Mouse (Mus musculus) testis, postnatal 14 days (tissue): ENCODE data around the gene Oas1g.
"Not testable (repeated sequence)": the region's sequence is repeated elsewhere in the genome, so short reads cannot be mapped to it uniquely, and the experiment has no call there.

Source experiments
- DNase-seq: peaks from one replicate; pipeline ENCODE4 v3.0.0; 2021; ENCODE audit warnings: low spot score

Gene Oas1g

GRCm38 (mm10) chr5:120890026-120890425 lies 2.6 kb upstream of the Oas1g start:
- no peak for DNase-seq

- DNase-seq: not testable (repeated sequence)
Measured at GRCm38 (mm10) chr5:120888294-120888815, 942 bp upstream of the Oas1g start.

GRCm38 (mm10) chr5:120887831-120888230 lies 418 bp upstream of the Oas1g start:
- no peak for DNase-seq

- DNase-seq: not testable (repeated sequence)
Measured at GRCm38 (mm10) chr5:120881681-120882080, 5.7 kb downstream of the Oas1g start.

GRCm38 (mm10) chr5:120878803-120879202 lies 8.6 kb downstream of the Oas1g start:
- not testable (repeated sequence) for DNase-seq

- not testable (repeated sequence) for DNase-seq
Measured at GRCm38 (mm10) chr5:120877407-120877806, 10.0 kb downstream of the Oas1g start.

GRCm38 (mm10) chr5:120876839-120877238 lies 10.6 kb downstream of the Oas1g start:
- DNase-seq: not testable (repeated sequence)

GRCm38 (mm10) chr5:120871469-120871868 lies 15.9 kb downstream of the Oas1g start:
- DNase-seq: no peak

GRCm38 (mm10) chr5:120870782-120871181 lies 16.6 kb downstream of the Oas1g start:
- no peak for DNase-seq

- DNase-seq: no peak
Measured at GRCm38 (mm10) chr5:120870081-120870480, 17.3 kb downstream of the Oas1g start.

- DNase-seq: no peak
Measured at GRCm38 (mm10) chr5:120869436-120870015, 17.9 kb downstream of the Oas1g start.

- DNase-seq: no peak
Measured at GRCm38 (mm10) chr5:120865336-120865860, 22.0 kb downstream of the Oas1g start.

- DNase-seq: no peak
Measured at GRCm38 (mm10) chr5:120861121-120861520, 26.3 kb downstream of the Oas1g start, which contains the start of gene Oas1h. Gene Oas1h, plus strand, starts transcription at chr5:120861421.

- DNase-seq: no peak
Measured at GRCm38 (mm10) chr5:120859241-120859640, 28.2 kb downstream of the Oas1g start.

GRCm38 (mm10) chr5:120849601-120850136 lies 37.7 kb downstream of the Oas1g start:
- DNase-seq: no peak

- no peak for DNase-seq
Measured at GRCm38 (mm10) chr5:120847067-120847466, 40.3 kb downstream of the Oas1g start, which contains the start of gene Oas1f. Gene Oas1f, plus strand, starts transcription at chr5:120847367.

GRCm38 (mm10) chr5:120844713-120845112 lies 42.7 kb downstream of the Oas1g start:
- peak; percentile 25 for DNase-seq

- peak; percentile 58 for DNase-seq
Measured at GRCm38 (mm10) chr5:120836731-120837585, 50.5 kb downstream of the Oas1g start.

GRCm38 (mm10) chr5:120833335-120834280 lies 53.8 kb downstream of the Oas1g start:
- no peak for DNase-seq

- no peak for DNase-seq
Measured at GRCm38 (mm10) chr5:120831031-120831430, 56.4 kb downstream of the Oas1g start.
